Mouse (Mus musculus) C2C12 (cell line): ENCODE measurements around the gene Immp2l.

Experiments
- CTCF ChIP-seq: IDR thresholded peaks from one replicate; pipeline ENCODE4 v1.5.1; 2011; ENCODE audit not compliant: control insufficient read depth, insufficient read depth, insufficient read length
- MYOD1 ChIP-seq: IDR thresholded peaks from one replicate; pipeline ENCODE4 v1.6.1; 2011; ENCODE audit warnings: low read depth; ENCODE audit not compliant: control insufficient read depth, insufficient read length
- MYOG ChIP-seq: IDR thresholded peaks from one replicate; pipeline ENCODE4 v1.6.1; 2011; ENCODE audit not compliant: control insufficient read depth, insufficient read length; ENCODE audit errors: extremely low read depth
- USF1 ChIP-seq: IDR thresholded peaks from one replicate; pipeline ENCODE4 v1.6.1; 2011; ENCODE audit warnings: low read depth, mild to moderate bottlenecking, control low read depth, moderate library complexity

GRCm38 (mm10) chr12:41494620-41495019, 470.7 kb downstream of the Immp2l start:
- no peak for TF ChIP-seq CTCF
- TF ChIP-seq MYOD1, result no peak
- TF ChIP-seq USF1, result no peak
- TF ChIP-seq MYOG, result no peak
